In the genomic region with DNA sequence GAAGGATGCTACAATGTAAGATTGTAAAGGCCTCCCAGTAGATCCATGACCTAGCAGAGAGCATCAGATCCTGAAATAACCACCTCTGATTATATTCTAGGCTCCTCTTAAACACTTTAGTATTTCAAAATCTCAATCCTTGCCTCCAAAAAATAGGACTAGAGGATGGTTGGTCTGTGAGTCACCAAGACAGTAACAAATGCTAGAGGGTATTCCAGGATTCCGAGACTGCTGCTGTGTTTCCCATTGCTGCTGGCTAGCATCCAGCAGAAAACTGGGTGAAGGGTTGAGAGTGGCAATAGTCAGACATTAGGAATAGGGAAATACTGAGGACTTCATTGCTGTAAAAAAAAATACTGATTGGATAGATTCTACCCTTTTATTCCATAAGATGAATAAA, we compare ENCODE assay signal across 20 mouse cellular contexts.
DNase-seq lines count a peak whose midpoint lies in the region; ATAC-seq and TF ChIP-seq lines count a peak whose summit lies in the region.
"Had no signal": no experiment of that assay in that cellular context is flagged by ENCODE, and none has a peak within 500 bp of the region (broad histone marks: within the 10 kb centered on the region; RNA-seq: fewer than 3 reads in every experiment).

No protein-coding gene starts in this region.

- no peak overlapping the region for H3K9ac ChIP-seq in lung, embryonic 14.5 days
- no peak overlapping the region for H3K9ac ChIP-seq in neural tube, embryonic 15.5 days (replicated peaks)
- H3K9ac ChIP-seq: embryonic facial prominence, embryonic 15.5 days; intestine, embryonic 15.5 days; lung, embryonic 15.5 days; midbrain, embryonic 12.5 days had no signal

- H3K27ac ChIP-seq in lung, embryonic 14.5 days (ENCODE audit: low read depth) = no peak overlapping the region
- H3K27ac ChIP-seq in neural tube, embryonic 15.5 days (replicated peaks) = no peak overlapping the region
- H3K27ac ChIP-seq: embryonic facial prominence, embryonic 15.5 days; hindbrain, embryonic 10.5 days; intestine, embryonic 15.5 days; layer of hippocampus, adult 2 months; lung, embryonic 15.5 days; midbrain, embryonic 12.5 days had no signal

- WGBS in lung, embryonic 14.5 days = 45% methylated on average over 1 of the region's 1 CpGs
- WGBS in neural tube, embryonic 15.5 days = 53% methylated on average over 1 of the region's 1 CpGs

- no peaks in the 10 kb centered on the region for H3K27me3 ChIP-seq in lung, embryonic 14.5 days (ENCODE audit: insufficient read depth, low read length)
- H3K27me3 ChIP-seq in neural tube, embryonic 15.5 days (replicated peaks) = no peaks in the 10 kb centered on the region
- H3K27me3 ChIP-seq: embryonic facial prominence, embryonic 15.5 days; intestine, embryonic 15.5 days; lung, embryonic 15.5 days had no signal

- no peak overlapping the region for H3K4me3 ChIP-seq in lung, embryonic 14.5 days (ENCODE audit: low read depth, low read length)
- no peak overlapping the region for H3K4me3 ChIP-seq in neural tube, embryonic 15.5 days (replicated peaks)
- H3K4me3 ChIP-seq: embryonic facial prominence, embryonic 15.5 days; hindbrain, embryonic 10.5 days; intestine, embryonic 15.5 days; layer of hippocampus, adult 2 months; lung, embryonic 15.5 days; midbrain, embryonic 12.5 days had no signal

- H3K9me3 ChIP-seq in lung, embryonic 14.5 days (ENCODE audit: low read depth, low read length) = no peaks in the 10 kb centered on the region
- H3K9me3 ChIP-seq in neural tube, embryonic 15.5 days (replicated peaks) = no peaks in the 10 kb centered on the region
- H3K9me3 ChIP-seq: embryonic facial prominence, embryonic 15.5 days; hindbrain, embryonic 10.5 days; intestine, embryonic 15.5 days; lung, embryonic 15.5 days; midbrain, embryonic 12.5 days had no signal

- H3K4me2 ChIP-seq in lung, embryonic 14.5 days = no peak overlapping the region
- H3K4me2 ChIP-seq in neural tube, embryonic 15.5 days = no peak overlapping the region
- H3K4me2 ChIP-seq: embryonic facial prominence, embryonic 15.5 days; heart, embryonic 11.5 days; intestine, embryonic 15.5 days; lung, embryonic 15.5 days; midbrain, embryonic 12.5 days had no signal

- H3K4me1 ChIP-seq in lung, embryonic 14.5 days (ENCODE audit: insufficient read depth) = no peaks in the 10 kb centered on the region
- peaks cover 14% of the 10 kb centered on the region for H3K4me1 ChIP-seq in neural tube, embryonic 15.5 days
- H3K4me1 ChIP-seq: embryonic facial prominence, embryonic 15.5 days; intestine, embryonic 15.5 days had no signal

- no peak for ATAC-seq in lung, embryonic 14.5 days (ENCODE audit: insufficient read depth)
- no peak for ATAC-seq in neural tube, embryonic 15.5 days (ENCODE audit: low FRiP score)
- ATAC-seq: forebrain, embryonic 14.5 days; hindbrain, embryonic 16.5 days; intestine, embryonic 15.5 days had no signal

- H3K36me3 ChIP-seq in lung, embryonic 14.5 days (ENCODE audit: insufficient read depth) = no peaks in the 10 kb centered on the region
- H3K36me3 ChIP-seq in neural tube, embryonic 15.5 days = no peaks in the 10 kb centered on the region
- H3K36me3 ChIP-seq: embryonic facial prominence, embryonic 15.5 days; hindbrain, embryonic 10.5 days; intestine, embryonic 15.5 days; lung, embryonic 15.5 days; midbrain, embryonic 12.5 days had no signal

- TF ChIP-seq CTCF in lung, embryonic 14.5 days (IDR thresholded peaks at IDR 0.05; ENCODE audit: low read depth) = no peak

- DNase-seq in heart, postnatal 4 days = peak; percentile 38
- no peak for DNase-seq in heart, adult 9 months (ENCODE audit: low spot score in 2 of 2)
- DNase-seq in lung, embryonic 14.5 days = peak; percentile 28
- no peak for DNase-seq in lung, adult 18-20 months
- DNase-seq in NIH3T3 (ENCODE audit: low read depth) = peak; percentile 82
- DNase-seq in adrenal gland, postnatal 36 days = peak; percentile 24 to 50
- DNase-seq: cerebellum, adult 9-10 months; gastrocnemius, postnatal 10 days; thymus, adult 2 months; thymus, postnatal 4 days had no signal

Comparison
In these comparisons a context has a peak if more than half of its experiments do, and no peak if none do; other contexts are left out.
1. DNase-seq: peak in heart, postnatal 4 days (single experiment), lung, embryonic 14.5 days (single experiment), NIH3T3 (single experiment) and adrenal gland, postnatal 36 days (2 of 2); none in heart, adult 9 months (0 of 2) and lung, adult 18-20 months (0 of 2).